Mouse (Mus musculus): Measurements from ENCODE around the gene Rere.

Rere gene

GRCm38 (mm10) chr4:150487109-150487508 is 205.7 kb downstream of the Rere start:
- no peak for TF ChIP-seq GATA4 (IDR thresholded peaks at IDR 0.05; ENCODE audit: insufficient replicate concordance, low read length)

GRCm38 (mm10) chr4:150488096-150488748 is 206.8 kb downstream of the Rere start:
- peak; percentile 52; the same call in 1 of the 2 replicates for TF ChIP-seq GATA4 (IDR thresholded peaks at IDR 0.05; ENCODE audit: insufficient replicate concordance, low read length)

- no peak for TF ChIP-seq GATA4 (IDR thresholded peaks at IDR 0.05; ENCODE audit: insufficient replicate concordance, low read length)
These were observed 207.3 kb downstream of the Rere start for GRCm38 (mm10) chr4:150488767-150489166.

- no peak for TF ChIP-seq GATA4 (IDR thresholded peaks at IDR 0.05; ENCODE audit: insufficient replicate concordance, low read length)
These were observed 208.6 kb downstream of the Rere start for GRCm38 (mm10) chr4:150490050-150490449.

- no peak for TF ChIP-seq GATA4 (IDR thresholded peaks at IDR 0.05; ENCODE audit: insufficient replicate concordance, low read length)
These were observed 210.3 kb downstream of the Rere start for GRCm38 (mm10) chr4:150491710-150492109.

- TF ChIP-seq GATA4 (IDR thresholded peaks at IDR 0.05; ENCODE audit: insufficient replicate concordance, low read length) = no peak
These were observed 212.0 kb downstream of the Rere start for GRCm38 (mm10) chr4:150493258-150493937.

- TF ChIP-seq GATA4 (IDR thresholded peaks at IDR 0.05; ENCODE audit: insufficient replicate concordance, low read length) = no peak
These were observed 214.1 kb downstream of the Rere start for GRCm38 (mm10) chr4:150495568-150495967.

- TF ChIP-seq GATA4 (IDR thresholded peaks at IDR 0.05; ENCODE audit: insufficient replicate concordance, low read length) = no peak
These were observed 223.0 kb downstream of the Rere start for GRCm38 (mm10) chr4:150504304-150505021.

- no peak for TF ChIP-seq GATA4 (IDR thresholded peaks at IDR 0.05; ENCODE audit: insufficient replicate concordance, low read length)
These were observed 227.7 kb downstream of the Rere start for GRCm38 (mm10) chr4:150509026-150509712.

- no peak for TF ChIP-seq GATA4 (IDR thresholded peaks at IDR 0.05; ENCODE audit: insufficient replicate concordance, low read length)
These were observed 228.6 kb downstream of the Rere start for GRCm38 (mm10) chr4:150510036-150510435.

- no peak for TF ChIP-seq GATA4 (IDR thresholded peaks at IDR 0.05; ENCODE audit: insufficient replicate concordance, low read length)
These were observed 234.8 kb downstream of the Rere start for GRCm38 (mm10) chr4:150516201-150516600.

- no peak for TF ChIP-seq GATA4 (IDR thresholded peaks at IDR 0.05; ENCODE audit: insufficient replicate concordance, low read length)
These were observed 235.9 kb downstream of the Rere start for GRCm38 (mm10) chr4:150517381-150517780.

GRCm38 (mm10) chr4:150518826-150519225 is 237.4 kb downstream of the Rere start:
- no peak for TF ChIP-seq GATA4 (IDR thresholded peaks at IDR 0.05; ENCODE audit: insufficient replicate concordance, low read length)

GRCm38 (mm10) chr4:150520069-150520468 is 238.6 kb downstream of the Rere start:
- TF ChIP-seq GATA4 (IDR thresholded peaks at IDR 0.05; ENCODE audit: insufficient replicate concordance, low read length) = no peak

- no peak for TF ChIP-seq GATA4 (IDR thresholded peaks at IDR 0.05; ENCODE audit: insufficient replicate concordance, low read length)
These were observed 241.0 kb downstream of the Rere start for GRCm38 (mm10) chr4:150522425-150522824.

Data from liver, adult (tissue).